Mouse (Mus musculus) neural tube, embryonic 15.5 days (tissue): ENCODE data around the gene Fam69b. TPM values are rescaled to one million over a fixed set of nuclear protein-coding genes. Genes with fewer than 3 reads are reported as not detected.
"Not testable (repeated sequence)": the region's sequence is repeated elsewhere in the genome, so short reads cannot be mapped to it uniquely, and the experiment has no call there.

Source experiments
- ATAC-seq: fragments of 200-750 bp; cut with Nextera tagmentation; 2 replicates; pipeline ENCODE4 v1.8.0; 2017; ENCODE audit warnings: mild to moderate bottlenecking, moderate TSS enrichment, moderate library complexity; ENCODE audit not compliant: low FRiP score
- H3K27ac ChIP-seq: fragments of 300-500 bp; sonication (generic); replicated peaks from 2 replicates; pipeline ENCODE4 v1.5.1; 2015; ENCODE audit warnings: mild to moderate bottlenecking, inconsistent platforms
- H3K27me3 ChIP-seq: fragments of 300-500 bp; sonication (generic); replicated peaks from 2 replicates; pipeline ENCODE4 v1.6.1; 2015; ENCODE audit warnings: inconsistent platforms
- H3K36me3 ChIP-seq: fragments of 300-500 bp; sonication (generic); 2 replicates; pipeline ENCODE4 v1.6.1; 2015; ENCODE audit warnings: inconsistent platforms
- H3K4me1 ChIP-seq: fragments of 300-500 bp; sonication (generic); 2 replicates; pipeline ENCODE4 v1.6.1; 2015; ENCODE audit warnings: inconsistent platforms
- H3K4me2 ChIP-seq: fragments of 300-500 bp; sonication (generic); 2 replicates; pipeline ENCODE4 v1.6.1; 2015; ENCODE audit warnings: inconsistent platforms, mild to moderate bottlenecking, moderate library complexity
- H3K4me3 ChIP-seq: fragments of 300-500 bp; sonication (generic); replicated peaks from 2 replicates; pipeline ENCODE4 v1.5.1; 2015; ENCODE audit warnings: mild to moderate bottlenecking, inconsistent platforms
- H3K9ac ChIP-seq: fragments of 300-500 bp; sonication (generic); replicated peaks from 2 replicates; pipeline ENCODE4 v1.6.1; 2015; ENCODE audit warnings: mild to moderate bottlenecking, inconsistent platforms
- H3K9me3 ChIP-seq: fragments of 300-500 bp; sonication (generic); replicated peaks from 2 replicates; pipeline ENCODE4 v1.6.1; 2016; ENCODE audit warnings: inconsistent platforms
- whole genome bisulfite sequencing: fragments of 180-500 bp; shearing (Covaris S2); methylation state at CpG from one replicate; pipeline ENCODE4 v1.1.7; 2015; ENCODE audit warnings: mixed read lengths; 5-methylcytosine and 5-hydroxymethylcytosine counted together
- polyA plus RNA-seq: library from polyadenylated mRNA; unstranded; fragments of >200 nt; fragmentation: Nextera tagmentation; extraction: Ambion mirVana; gene quantifications from 2 replicates; pipeline ENCODE4 v1.2.1, GENCODE M21; 2015

Gene Fam69b
- polyA plus RNA-seq, 1 experiment from 2014 or later, result 145 TPM

DNA sequence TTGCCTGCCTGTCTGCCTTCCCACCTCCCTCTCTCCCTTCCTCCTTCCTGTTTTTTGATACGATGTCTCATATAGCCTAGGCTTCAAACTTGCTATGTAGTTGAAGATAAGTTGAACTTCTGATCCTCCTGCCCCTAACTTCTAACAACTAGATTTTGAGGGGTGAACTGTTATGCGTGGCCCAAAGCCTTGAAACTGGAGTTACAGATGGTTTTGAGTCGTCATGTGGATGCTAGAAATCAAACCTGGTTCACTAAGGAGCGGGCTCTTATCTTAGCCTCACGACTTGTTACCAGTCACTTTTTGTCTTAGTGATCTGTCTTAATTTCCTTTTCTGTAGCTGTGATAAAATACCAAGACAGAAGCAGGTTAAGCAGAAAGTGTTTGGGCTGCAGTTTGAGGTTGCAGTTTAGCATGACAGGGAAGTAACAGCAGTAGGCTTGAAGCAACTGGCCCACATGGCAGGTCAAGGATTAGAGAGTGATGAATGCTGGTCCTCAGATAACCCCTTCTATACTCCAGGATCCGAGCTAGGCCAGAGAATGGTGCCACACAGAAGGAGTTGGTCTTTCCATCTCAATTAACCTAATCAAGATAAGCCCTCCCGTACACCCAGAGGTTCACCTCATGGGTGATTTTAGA is 12.9 kb downstream of the Fam69b start:
- WGBS, result 88% methylated on average over 7 of the region's 7 CpGs
- Histone ChIP-seq H3K4me1 (peaks cover 30% of the 10 kb centered on the region), H3K9ac (no peak overlapping the region), H3K4me2 (no peak overlapping the region), H3K27ac (no peak overlapping the region), H3K9me3 (no peaks in the 10 kb centered on the region), H3K4me3 (no peak overlapping the region), H3K27me3 (no peaks in the 10 kb centered on the region), H3K36me3 (peaks cover 19% of the 10 kb centered on the region)
- ATAC-seq, result no peak

DNA sequence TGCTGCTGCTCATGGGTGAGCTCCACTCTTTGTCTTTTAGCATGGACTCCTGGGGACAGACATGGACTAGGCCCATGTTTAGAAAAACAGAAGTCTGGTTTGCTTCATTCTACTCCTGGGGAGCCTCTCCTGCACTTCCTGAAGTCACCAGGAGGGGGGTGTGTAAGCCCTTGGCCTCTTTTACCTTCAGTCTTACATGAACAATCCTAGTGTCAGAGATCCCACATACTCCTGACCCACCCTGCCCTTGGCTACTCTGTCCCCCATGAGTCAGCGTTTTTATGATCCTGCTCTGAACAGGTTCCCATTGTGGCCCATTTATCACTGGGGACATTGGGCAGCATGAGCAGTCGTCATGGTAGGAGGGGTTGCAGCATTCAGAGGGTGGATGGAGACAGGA is 15.7 kb downstream of the Fam69b start:
- 59% methylated on average over 2 of the region's 2 CpGs for WGBS
- Histone ChIP-seq H3K9me3 (no peaks in the 10 kb centered on the region), H3K4me3 (no peak overlapping the region), H3K27me3 (no peaks in the 10 kb centered on the region), H3K27ac (no peak overlapping the region), H3K4me2 (no peak overlapping the region), H3K9ac (no peak overlapping the region), H3K4me1 (peaks cover 4% of the 10 kb centered on the region), H3K36me3 (no peaks in the 10 kb centered on the region)
- no peak for ATAC-seq

DNA sequence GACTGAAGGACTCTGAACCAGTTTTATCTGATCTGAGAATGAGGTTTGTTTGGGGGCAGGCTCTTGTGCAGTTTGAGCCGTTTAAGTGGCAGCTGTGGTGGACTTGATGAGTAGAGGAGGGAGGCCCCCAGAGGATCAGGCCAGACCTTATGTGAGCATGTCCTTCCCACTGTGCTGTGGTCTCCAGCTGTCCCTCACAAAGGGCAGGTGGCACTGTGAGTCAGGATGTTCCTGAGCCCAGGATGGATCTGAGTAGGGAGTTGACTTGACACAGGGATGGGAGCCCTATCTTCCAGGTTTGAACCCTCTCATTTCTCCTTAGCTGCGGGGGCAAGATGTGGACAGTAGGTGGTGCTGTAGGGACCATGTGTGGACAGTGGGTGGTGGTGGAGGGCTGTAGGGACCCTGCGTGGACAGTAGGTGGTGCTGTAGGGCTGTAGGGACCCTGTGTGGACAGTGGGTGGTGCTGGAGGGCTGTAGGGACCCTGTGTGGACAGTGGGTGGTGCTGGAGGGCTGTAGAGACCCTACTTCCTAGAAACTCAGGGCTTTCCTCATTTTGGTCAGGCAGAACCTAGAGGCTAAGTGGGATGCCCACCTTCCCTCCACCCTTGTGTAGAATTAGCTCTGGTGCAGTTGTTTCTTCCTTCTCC is 18.5 kb downstream of the Fam69b start:
- WGBS, result 34% methylated on average over 3 of the region's 3 CpGs
- no peak overlapping the region for H3K4me2 ChIP-seq

DNA sequence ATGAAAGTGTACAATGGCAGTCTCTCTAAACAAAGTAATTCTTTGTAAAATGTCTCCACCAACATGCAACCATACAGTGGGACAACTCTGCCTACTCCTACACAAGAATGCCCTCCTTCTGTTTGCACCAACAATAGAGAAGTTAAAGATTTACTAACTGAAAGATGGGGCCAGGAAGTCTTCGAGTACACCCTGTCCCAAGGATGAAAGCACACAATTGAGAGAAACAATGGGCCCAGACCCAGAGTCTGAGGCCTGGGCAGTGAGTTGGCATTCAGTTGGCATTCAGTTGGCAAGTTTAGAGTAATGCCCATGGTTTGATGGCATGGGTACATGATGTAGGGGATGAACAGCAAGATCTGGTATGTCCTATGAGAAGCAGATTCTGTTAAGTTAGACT is 26.4 kb downstream of the Fam69b start:
- H3K27ac ChIP-seq, result no peak overlapping the region
- H3K9ac ChIP-seq, result no peak overlapping the region
- no peak overlapping the region for H3K4me3 ChIP-seq
- no peaks in the 10 kb centered on the region for H3K36me3 ChIP-seq
- H3K27me3 ChIP-seq, result no peaks in the 10 kb centered on the region
- WGBS, result 18% methylated on average over 1 of the region's 1 CpGs
- no peaks in the 10 kb centered on the region for H3K4me1 ChIP-seq
- H3K4me2 ChIP-seq, result no peak overlapping the region
- no peaks in the 10 kb centered on the region for H3K9me3 ChIP-seq
- no peak for ATAC-seq

More for the DNA sequence above, 18.5 kb downstream of the Fam69b start:
- Histone ChIP-seq H3K9ac (no peak overlapping the region), H3K27ac (no peak overlapping the region), H3K36me3 (no peaks in the 10 kb centered on the region), H3K4me3 (no peak overlapping the region), H3K4me1 (no peaks in the 10 kb centered on the region), H3K27me3 (no peaks in the 10 kb centered on the region), H3K9me3 (no peaks in the 10 kb centered on the region)
- ATAC-seq, result peak; percentile 96

DNA sequence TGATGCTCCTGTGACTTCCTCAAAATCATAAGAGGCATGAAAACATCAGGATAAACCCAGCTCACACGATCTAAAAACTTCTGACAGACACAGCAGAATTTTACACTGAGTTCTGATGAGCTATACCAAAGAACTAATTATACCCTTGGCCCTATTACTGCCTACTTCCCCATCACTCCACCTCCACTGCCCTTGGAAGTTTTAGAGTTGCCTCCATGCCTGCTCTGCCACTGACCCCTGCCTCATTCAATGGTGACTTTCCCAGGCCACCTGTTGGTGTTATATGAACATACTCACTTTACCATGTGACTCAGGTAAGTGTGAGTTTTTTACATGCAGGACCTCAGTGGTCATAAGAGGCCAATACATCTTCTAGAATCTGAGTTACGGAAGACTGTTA is 29.2 kb downstream of the Fam69b start:
- Histone ChIP-seq H3K4me2 (no peak overlapping the region), H3K27ac (no peak overlapping the region), H3K36me3 (no peaks in the 10 kb centered on the region), H3K27me3 (0 out of 2 replicates have a peak, but pooled peaks cover 3% of the 10 kb centered on the region), H3K9ac (no peak overlapping the region), H3K4me1 (peaks cover 11% of the 10 kb centered on the region), H3K9me3 (no peaks in the 10 kb centered on the region), H3K4me3 (no peak overlapping the region)
- 84% methylated on average over 2 of the region's 2 CpGs for WGBS
- no peak for ATAC-seq

DNA sequence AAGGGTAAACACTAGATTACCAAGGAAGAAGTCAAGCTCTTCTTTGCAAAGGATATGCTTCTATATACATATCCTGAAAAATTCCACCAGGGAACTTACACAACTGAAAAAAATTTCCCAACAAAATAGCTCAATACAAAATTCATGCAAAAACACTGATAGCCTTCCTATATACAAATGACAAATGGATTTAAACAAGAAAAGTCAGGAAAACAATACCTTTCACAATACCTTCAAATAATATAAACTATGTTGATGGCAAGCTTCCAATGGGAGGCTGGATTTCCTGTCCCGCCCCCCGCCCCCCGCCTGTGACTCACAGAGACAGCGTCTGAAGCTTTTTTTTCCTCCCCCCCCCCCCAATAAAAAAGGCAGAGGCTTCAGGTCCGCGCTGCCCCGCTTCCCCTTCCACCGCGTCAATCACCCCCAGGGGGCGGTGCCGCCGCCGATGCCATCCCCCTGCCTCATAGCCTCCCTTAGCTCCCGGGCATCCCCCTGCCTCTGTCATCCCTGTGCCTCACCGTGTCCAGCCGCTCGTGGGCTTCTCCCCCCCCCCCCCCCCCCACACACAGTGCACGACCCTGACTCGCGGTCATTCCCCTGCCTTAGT is 33.0 kb downstream of the Fam69b start:
- Histone ChIP-seq H3K4me3 (peak overlapping the region; percentile 39), H3K27me3 (0 out of 2 replicates have a peak, but pooled peaks cover 3% of the 10 kb centered on the region), H3K9ac (peak overlapping the region; percentile 44), H3K4me2 (peak overlapping the region; percentile 76), H3K9me3 (no peaks in the 10 kb centered on the region), H3K36me3 (no peaks in the 10 kb centered on the region), H3K27ac (no peak overlapping the region), H3K4me1 (peaks cover 11% of the 10 kb centered on the region)
- peak; percentile 38; the same call in 1 of the 2 replicates for ATAC-seq
- WGBS, result 2% methylated on average over 15 of the region's 20 CpGs

DNA sequence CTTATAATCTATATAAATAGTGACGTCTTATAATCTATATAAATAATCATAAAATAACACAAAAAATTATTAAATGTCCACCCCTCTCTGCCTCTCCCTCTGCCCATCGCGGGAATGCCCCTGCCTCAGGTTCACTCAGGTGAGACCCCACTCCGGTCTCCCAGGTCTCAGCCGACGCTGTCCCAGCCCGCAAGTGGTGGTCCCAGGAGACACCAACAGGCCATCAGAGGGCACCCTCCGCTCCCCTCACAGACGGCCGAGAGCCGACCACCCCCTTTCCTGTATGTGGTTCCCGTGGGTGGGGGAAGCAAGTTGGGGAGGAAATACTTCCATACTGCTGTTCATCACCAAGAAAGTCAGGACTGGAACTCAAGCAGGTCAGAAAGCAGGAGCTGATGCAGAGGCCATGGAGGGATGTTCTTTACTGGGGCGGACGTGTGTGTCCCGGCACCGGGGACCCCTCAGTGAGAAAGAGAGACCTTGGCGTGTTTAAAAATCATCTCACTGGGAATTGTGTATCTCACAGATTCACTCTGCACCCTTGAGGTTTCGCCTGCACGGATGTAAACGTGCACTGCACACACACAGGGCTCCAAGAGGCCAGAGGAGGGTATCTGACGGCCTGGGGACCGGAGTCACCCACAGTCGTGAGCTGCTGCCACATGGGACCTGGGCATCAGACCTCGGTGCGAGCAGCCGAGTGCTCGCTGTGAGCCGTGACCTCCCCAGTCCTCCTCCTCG is 33.7 kb downstream of the Fam69b start:
- peak overlapping the region; percentile 44; the same call in 1 of the 2 replicates for H3K9ac ChIP-seq
- WGBS, result 50% methylated on average over 29 of the region's 29 CpGs
- H3K4me2 ChIP-seq, result peak overlapping the region; percentile 76
- peaks cover 11% of the 10 kb centered on the region for H3K4me1 ChIP-seq
- peak overlapping the region; percentile 39 for H3K4me3 ChIP-seq
- H3K9me3 ChIP-seq, result no peaks in the 10 kb centered on the region
- H3K36me3 ChIP-seq, result no peaks in the 10 kb centered on the region
- H3K27me3 ChIP-seq, result 0 out of 2 replicates have a peak, but pooled peaks cover 3% of the 10 kb centered on the region
- ATAC-seq, result no peak
- no peak overlapping the region for H3K27ac ChIP-seq

DNA sequence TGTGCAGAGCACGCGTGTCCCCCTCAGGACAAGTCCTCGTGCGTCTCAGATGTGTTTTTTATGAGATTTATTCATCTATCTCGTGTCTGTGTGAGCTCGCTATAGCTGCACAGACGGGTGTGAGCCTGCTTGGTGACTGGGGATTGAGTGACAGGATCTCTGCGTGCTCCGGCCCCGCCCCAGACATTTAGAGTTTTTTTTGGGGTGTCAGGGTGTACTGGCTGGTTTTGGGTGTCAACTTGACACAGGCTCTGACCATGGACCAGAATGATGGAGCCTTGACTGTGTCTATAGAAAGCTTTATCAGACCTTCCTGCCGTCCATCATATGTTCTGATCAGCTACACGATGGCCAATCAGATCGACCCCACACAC is 34.2 kb downstream of the Fam69b start:
- 0 out of 2 replicates have a peak overlapping the region, but pooled peaks have one; percentile 76 for H3K4me2 ChIP-seq
- no peak overlapping the region for H3K9ac ChIP-seq

DNA sequence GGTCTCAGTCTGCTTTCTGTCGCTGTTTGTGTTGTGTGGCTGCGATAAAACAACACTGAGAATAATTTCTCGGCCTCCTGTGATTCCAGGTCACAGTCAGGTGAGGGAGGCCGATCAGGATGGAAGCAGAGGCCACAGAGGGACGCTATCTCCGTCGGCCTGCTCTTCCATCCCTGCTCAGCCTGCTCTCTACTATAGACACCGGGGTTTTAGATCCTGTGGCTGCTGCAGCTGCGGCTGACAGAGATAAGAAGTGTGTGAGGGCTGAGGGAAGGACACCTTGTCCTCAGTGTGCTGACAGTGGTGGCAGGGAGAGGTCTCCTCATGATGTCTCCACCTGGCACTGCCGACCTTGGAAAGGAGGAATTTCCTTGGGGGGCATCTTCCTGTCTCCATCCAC is 34.9 kb downstream of the Fam69b start:
- H3K4me1 ChIP-seq, result peaks cover 11% of the 10 kb centered on the region

More for the DNA sequence above, 34.2 kb downstream of the Fam69b start:
- Histone ChIP-seq H3K36me3 (no peaks in the 10 kb centered on the region), H3K27ac (no peak overlapping the region), H3K4me3 (no peak overlapping the region), H3K27me3 (0 out of 2 replicates have a peak, but pooled peaks cover 3% of the 10 kb centered on the region), H3K9me3 (no peaks in the 10 kb centered on the region), H3K4me1 (peaks cover 11% of the 10 kb centered on the region)
- no peak for ATAC-seq
- 74% methylated on average over 13 of the region's 13 CpGs for WGBS

DNA sequence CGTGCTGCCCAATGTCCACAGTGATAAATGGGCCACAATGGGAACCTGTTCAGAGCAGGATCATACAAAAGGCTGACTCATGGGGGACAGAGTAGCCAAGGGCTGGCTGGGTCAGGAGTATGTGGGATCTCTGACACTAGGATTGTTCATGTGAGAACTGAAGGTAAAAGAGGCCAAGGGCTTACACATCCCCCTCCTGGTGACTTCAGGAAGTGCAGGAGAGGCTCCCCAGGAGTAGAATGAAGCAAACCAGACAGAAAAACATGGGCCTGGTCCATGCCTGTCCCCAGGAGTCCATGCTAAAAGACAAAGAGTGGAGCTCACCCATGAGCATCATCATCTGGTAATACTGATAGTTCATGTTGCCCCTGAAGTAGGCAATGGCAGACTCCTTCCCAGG is 35.3 kb downstream of the Fam69b start:
- H3K4me2 ChIP-seq, H3K4me3 ChIP-seq, H3K27me3 ChIP-seq, H3K9me3 ChIP-seq, H3K36me3 ChIP-seq, ATAC-seq, H3K9ac ChIP-seq, H3K27ac ChIP-seq: not testable (repeated sequence)
- H3K4me1 ChIP-seq, result peaks cover 11% of the 10 kb centered on the region
- 71% methylated on average over 1 of the region's 1 CpGs for WGBS

More for the DNA sequence above, 34.9 kb downstream of the Fam69b start:
- H3K27me3 ChIP-seq, result 0 out of 2 replicates have a peak, but pooled peaks cover 3% of the 10 kb centered on the region
- no peak overlapping the region for H3K27ac ChIP-seq
- H3K9me3 ChIP-seq, result no peaks in the 10 kb centered on the region
- H3K4me2 ChIP-seq, result no peak overlapping the region
- no peak overlapping the region for H3K9ac ChIP-seq
- H3K4me3 ChIP-seq, result no peak overlapping the region
- H3K36me3 ChIP-seq, result no peaks in the 10 kb centered on the region
- WGBS, result 85% methylated on average over 10 of the region's 10 CpGs
- ATAC-seq, result no peak

DNA sequence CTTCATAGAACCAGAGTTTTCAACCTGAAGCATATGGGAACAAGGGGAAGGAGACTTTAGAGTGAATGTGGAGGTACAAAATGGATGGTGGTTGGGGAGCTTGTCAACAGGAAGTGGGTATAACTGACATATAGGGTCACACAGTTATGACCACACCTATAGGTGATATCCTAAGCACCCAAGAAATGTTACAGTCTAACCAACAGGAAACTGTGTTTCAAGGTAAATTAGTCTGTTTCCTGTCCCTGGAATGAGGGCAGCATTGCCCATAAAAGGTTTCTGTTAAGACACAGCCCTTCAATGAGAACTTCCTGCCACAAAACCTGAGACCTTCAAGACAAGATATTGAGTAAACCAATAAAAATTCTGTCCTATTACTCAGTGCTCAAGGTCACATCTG is 40.5 kb downstream of the Fam69b start:
- Histone ChIP-seq H3K4me2 (no peak overlapping the region), H3K27ac (no peak overlapping the region)
- no peak for ATAC-seq

More for the DNA sequence above, 40.5 kb downstream of the Fam69b start:
- H3K9me3 ChIP-seq, result no peaks in the 10 kb centered on the region
- no peaks in the 10 kb centered on the region for H3K4me1 ChIP-seq
- no peaks in the 10 kb centered on the region for H3K27me3 ChIP-seq
- no peak overlapping the region for H3K4me3 ChIP-seq
- H3K9ac ChIP-seq, result no peak overlapping the region
- H3K36me3 ChIP-seq, result no peaks in the 10 kb centered on the region
